Mouse (Mus musculus) liver, embryonic 11.5 days (tissue): ENCODE data around the gene Copa. TPM values are rescaled to one million over a fixed set of nuclear protein-coding genes. Genes with fewer than 3 reads are reported as not detected.

ENCODE experiments used
- ATAC-seq: fragments of 200-750 bp; cut with Nextera tagmentation; replicated peaks from 2 replicates; pipeline ENCODE4 v1.8.0; 2017; ENCODE audit warnings: moderate number of reproducible peaks, mild to moderate bottlenecking, moderate TSS enrichment, moderate library complexity; ENCODE audit not compliant: low FRiP score
- DNase-seq: peaks from one replicate; pipeline ENCODE4 v3.0.0-alpha.2; 2017; ENCODE audit warnings: low spot score
- H3K27ac ChIP-seq: fragments of 300-500 bp; sonication (generic); 2 replicates; pipeline ENCODE4 v1.5.1; 2014; ENCODE audit warnings: mild to moderate bottlenecking, low read depth, low read length, control low read depth
- H3K27me3 ChIP-seq: fragments of 300-500 bp; sonication (generic); replicated peaks from 2 replicates; pipeline ENCODE4 v1.6.1; 2014; ENCODE audit warnings: low read length, mixed read lengths; ENCODE audit not compliant: control insufficient read depth, insufficient read depth
- H3K36me3 ChIP-seq: fragments of 300-500 bp; sonication (generic); 2 replicates; pipeline ENCODE4 v1.6.1; 2014; ENCODE audit warnings: mild to moderate bottlenecking, low read length, moderate library complexity, mixed read lengths; ENCODE audit not compliant: control insufficient read depth, insufficient read depth
- H3K4me1 ChIP-seq: fragments of 300-500 bp; sonication (generic); replicated peaks from 2 replicates; pipeline ENCODE4 v1.6.1; 2014; ENCODE audit warnings: low read length, mixed read lengths; ENCODE audit not compliant: control insufficient read depth, insufficient read depth
- H3K4me2 ChIP-seq: fragments of 300-500 bp; sonication (generic); 2 replicates; pipeline ENCODE4 v1.6.1; 2014; ENCODE audit warnings: mild to moderate bottlenecking, control low read depth, moderate library complexity
- H3K4me3 ChIP-seq: fragments of 300-500 bp; sonication (generic); 2 replicates; pipeline ENCODE4 v1.5.1; 2014; ENCODE audit warnings: low read depth, low read length, control low read depth
- H3K9ac ChIP-seq: fragments of 300-500 bp; sonication (generic); 2 replicates; pipeline ENCODE4 v1.6.1; 2014; ENCODE audit warnings: low read depth, low read length, control low read depth
- H3K9me3 ChIP-seq: fragments of 300-500 bp; sonication (generic); 2 replicates; pipeline ENCODE4 v1.6.1; 2016; ENCODE audit warnings: low read length, inconsistent platforms, mixed read lengths; ENCODE audit not compliant: control insufficient read depth
- WGBS: fragments of 180-500 bp; shearing (Covaris S2); extraction: QIAGEN DNeasy Blood & Tissue Kit; methylation state at CpG from one replicate; pipeline ENCODE4 v1.1.7; 2014; 5-methylcytosine and 5-hydroxymethylcytosine counted together
- polyA plus RNA-seq: library from polyadenylated mRNA; unstranded; fragments of >200 nt; fragmentation: Nextera tagmentation; extraction: Ambion mirVana; gene quantifications from 2 replicates; pipeline ENCODE4 v1.2.1, GENCODE M21; 2014

Gene Copa
- polyA plus RNA-seq, result 137 and 153 TPM in 2 replicates

DNA sequence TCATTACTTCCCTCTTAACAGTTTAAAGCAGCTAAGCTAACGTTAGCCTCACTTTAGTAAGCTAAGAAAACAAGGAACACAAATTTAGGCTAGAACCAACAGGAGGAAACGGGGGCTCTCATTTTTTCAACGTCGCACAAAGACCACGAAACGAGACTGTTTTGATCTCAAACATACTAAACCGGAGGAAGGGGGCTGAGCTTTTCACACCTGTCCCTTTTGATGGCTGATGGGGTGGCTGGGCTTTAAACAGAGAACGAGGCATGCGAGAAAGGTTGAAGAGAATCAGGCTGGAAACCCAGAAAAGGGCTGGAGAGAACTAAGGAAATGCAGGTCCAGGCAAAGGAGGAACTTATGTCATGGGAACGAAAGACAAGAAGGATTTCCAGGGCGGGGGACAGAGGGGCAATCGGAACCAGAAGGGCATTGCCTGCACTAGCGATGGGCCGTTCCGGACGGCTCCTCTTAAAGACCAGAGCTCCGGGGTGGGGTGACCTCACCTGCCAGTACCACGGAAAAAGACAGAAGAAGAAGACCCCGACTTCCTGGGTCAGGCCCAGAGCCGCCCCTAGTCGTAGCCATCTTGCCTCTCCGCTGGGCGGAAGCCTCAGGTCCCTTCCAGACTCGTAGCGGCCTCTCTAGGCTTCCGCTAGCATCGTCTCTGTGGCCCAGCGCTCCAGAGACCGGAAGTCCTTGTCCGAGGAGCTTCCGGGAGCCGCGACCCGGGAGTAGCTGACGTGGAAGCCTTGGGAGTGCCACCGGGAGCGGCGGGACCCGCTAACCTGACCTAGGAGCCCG, at the start of gene Copa, which contains the start of gene Ncstn:
Gene Copa (plus strand): TSS at position 429 of the 798 bp plus-strand sequence.
Gene Ncstn (minus strand): TSS at position 695 of the 798 bp plus-strand sequence.
- Histone ChIP-seq H3K27ac (peak within 1 kb of the TSS; percentile 20; the same call in 1 of the 2 replicates), H3K27me3 (no peaks in the 10 kb centered on the region), H3K4me3 (peak within 1 kb of the TSS; percentile 86), H3K9me3 (no peaks in the 10 kb centered on the region), H3K9ac (peak within 1 kb of the TSS; percentile 90), H3K4me2 (peak within 1 kb of the TSS; percentile 83), H3K36me3 (peaks cover 12% of the 10 kb centered on the region; the same call in 1 of the 2 replicates), H3K4me1 (peaks cover 14% of the 10 kb centered on the region)
- ATAC-seq, result peak; percentile 98
- under 1% methylated on average over 40 of the region's 40 CpGs for WGBS
- peak; percentile 91 for DNase-seq

DNA sequence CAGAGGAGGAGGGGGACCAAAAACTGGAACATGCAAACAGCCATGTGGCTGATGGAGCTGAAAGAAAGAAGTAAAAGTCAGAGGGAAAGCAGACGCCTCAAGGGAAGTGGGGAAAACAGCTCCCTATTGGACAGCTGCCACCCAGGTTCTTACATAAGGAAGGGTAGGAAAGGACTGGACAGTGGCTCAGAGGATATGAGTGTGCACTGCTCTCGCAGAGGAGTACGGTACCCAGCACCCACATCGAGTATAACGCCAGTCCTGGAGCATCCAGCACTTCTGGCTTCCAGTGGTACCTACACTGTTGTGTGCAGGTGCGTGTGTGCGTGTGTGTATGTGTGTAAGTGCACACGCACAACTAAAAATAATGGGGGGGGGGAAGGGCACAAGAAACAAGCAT, 35.9 kb upstream of the Copa start:
- no peak overlapping the region for H3K4me3 ChIP-seq
- H3K9me3 ChIP-seq, result no peaks in the 10 kb centered on the region
- no peaks in the 10 kb centered on the region; the same call in none of the 2 replicates for H3K27me3 ChIP-seq
- no peak overlapping the region for H3K4me2 ChIP-seq
- ATAC-seq (no peak), DNase-seq (no peak)
- no peak overlapping the region for H3K27ac ChIP-seq
- H3K4me1 ChIP-seq, result no peaks in the 10 kb centered on the region
- no peaks in the 10 kb centered on the region for H3K36me3 ChIP-seq
- H3K9ac ChIP-seq, result no peak overlapping the region
- 63% methylated on average over 8 of the region's 8 CpGs for WGBS

DNA sequence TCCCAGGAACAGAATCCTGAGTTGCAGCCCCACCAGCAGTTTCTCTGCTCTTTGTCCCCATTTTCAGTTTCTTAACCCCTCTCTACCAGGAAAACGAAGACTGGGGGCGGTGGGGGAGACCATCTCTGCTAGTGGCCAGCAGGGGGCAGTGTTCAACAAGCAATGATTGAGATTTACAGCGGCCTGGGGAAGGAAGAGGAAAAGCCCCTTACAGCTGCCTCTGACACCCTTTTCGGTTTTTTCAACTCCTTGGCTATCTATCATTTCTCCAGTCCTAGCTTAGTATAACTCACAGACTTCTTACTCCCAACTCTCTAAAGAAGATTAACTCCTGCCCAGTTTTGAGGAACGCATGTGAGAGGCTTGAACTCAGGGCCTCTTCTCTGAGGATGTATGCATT, 35.4 kb upstream of the Copa start:
- 0 out of 2 replicates have a peak, but pooled peaks have one; percentile 46 for ATAC-seq

DNA sequence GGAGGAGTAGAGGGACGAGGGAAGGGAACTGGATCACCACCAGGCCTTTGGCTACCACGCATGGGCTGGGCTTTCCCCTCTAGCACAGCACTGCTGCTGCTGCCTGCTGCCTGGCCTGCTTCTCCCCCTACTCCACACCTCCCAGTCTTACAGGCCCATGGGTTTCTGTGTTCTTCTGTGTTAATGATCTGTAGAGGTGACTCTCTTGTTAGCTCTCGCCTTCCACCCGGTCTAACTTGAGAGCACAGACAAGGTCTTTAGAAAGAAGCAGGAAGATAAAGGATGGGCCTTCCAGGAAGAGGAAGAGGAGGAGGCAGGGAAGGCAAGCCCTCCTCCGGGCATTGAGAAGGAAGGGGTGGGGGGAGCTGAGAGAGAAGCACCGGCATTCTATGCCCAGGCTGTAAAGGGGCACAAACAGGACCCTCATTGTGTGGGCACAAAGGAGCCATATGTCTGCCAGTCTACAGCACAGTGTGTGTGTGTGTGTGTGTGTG, 34.0 kb upstream of the Copa start:
- Histone ChIP-seq H3K9me3 (no peaks in the 10 kb centered on the region), H3K4me3 (0 out of 2 replicates have a peak overlapping the region, but pooled peaks have one; percentile 17), H3K27ac (no peak overlapping the region), H3K27me3 (peaks cover 16% of the 10 kb centered on the region), H3K4me1 (no peaks in the 10 kb centered on the region), H3K4me2 (peak overlapping the region; percentile 39), H3K36me3 (no peaks in the 10 kb centered on the region), H3K9ac (no peak overlapping the region)
- ATAC-seq (0 out of 2 replicates have a peak, but pooled peaks have one; percentile 24), DNase-seq (no peak)
- WGBS, result 30% methylated on average over 6 of the region's 6 CpGs

More for the DNA sequence above, 35.4 kb upstream of the Copa start:
- 15% methylated on average over 5 of the region's 5 CpGs for WGBS
- Histone ChIP-seq H3K4me2 (no peak overlapping the region; the same call in 1 of the 2 replicates), H3K4me3 (no peak overlapping the region), H3K27ac (no peak overlapping the region), H3K27me3 (peaks cover 3% of the 10 kb centered on the region), H3K36me3 (no peaks in the 10 kb centered on the region), H3K4me1 (no peaks in the 10 kb centered on the region), H3K9ac (no peak overlapping the region), H3K9me3 (no peaks in the 10 kb centered on the region)
- DNase-seq, result peak; percentile 75

DNA sequence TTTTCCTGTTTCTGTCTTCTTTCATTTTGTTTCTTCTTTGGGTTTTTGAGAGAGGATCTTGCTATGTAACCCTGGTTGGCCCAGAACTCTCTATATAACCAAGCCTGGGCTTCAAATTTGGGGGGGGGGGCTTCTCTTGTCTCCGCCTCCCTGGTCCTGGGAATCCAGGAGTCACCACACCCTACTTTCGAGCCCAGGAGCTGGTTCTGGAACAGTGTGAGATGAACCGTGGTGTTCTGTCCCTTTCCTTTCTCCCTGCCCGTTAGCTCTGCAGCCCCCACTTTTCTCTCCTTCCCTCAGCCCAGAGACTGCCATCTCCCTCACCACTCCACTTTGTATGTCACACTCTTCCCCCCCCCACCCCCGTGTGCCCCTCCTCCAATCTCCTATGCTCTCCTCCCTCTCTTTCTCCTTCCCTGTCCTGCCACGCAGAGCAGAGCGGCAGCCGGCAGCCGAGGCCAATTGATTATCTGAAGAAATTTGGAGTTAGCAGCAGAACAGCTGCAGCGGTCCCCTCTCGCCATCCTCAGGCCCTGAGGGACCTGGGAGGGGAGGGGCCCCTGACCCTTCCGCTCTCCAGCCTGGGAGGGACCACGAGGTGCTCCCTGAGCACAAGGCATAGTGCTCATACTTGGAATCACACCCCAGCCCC, 33.1 kb upstream of the Copa start:
- Histone ChIP-seq H3K27ac (no peak overlapping the region), H3K4me2 (no peak overlapping the region), H3K9ac (no peak overlapping the region), H3K4me3 (no peak overlapping the region), H3K27me3 (peaks cover 25% of the 10 kb centered on the region), H3K36me3 (no peaks in the 10 kb centered on the region), H3K4me1 (peaks cover 3% of the 10 kb centered on the region; the same call in 1 of the 2 replicates), H3K9me3 (no peaks in the 10 kb centered on the region)
- ATAC-seq (no peak), DNase-seq (no peak)
- 42% methylated on average over 13 of the region's 13 CpGs for WGBS

DNA sequence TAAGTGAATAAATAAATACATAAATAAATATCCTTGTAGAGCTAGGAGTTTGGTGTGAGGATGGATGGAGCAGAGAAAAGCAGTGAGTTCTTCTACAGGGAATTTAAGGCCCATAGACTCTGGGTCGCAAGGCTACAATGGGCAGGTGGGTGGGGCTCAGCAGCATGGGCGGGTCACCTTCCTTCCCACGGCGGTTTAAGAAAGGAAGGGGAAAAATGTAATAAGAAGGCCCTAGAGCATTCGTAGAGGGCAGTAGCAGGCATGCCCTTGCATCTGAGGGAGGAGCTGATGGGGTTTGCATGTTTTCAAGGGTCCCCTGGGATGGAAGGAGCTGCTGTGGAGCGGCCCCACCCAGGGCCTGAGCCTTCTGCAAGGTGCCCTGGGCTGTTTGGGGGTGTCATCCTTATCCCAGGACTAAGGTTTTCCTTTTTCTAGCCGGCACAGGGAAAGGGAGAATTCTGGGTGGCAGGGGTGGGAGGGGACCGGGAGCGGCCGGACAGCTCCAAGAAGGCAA, 29.5 kb upstream of the Copa start:
- no peak overlapping the region; the same call in 1 of the 2 replicates for H3K4me2 ChIP-seq
- H3K27me3 ChIP-seq, result peaks cover 57% of the 10 kb centered on the region
- no peaks in the 10 kb centered on the region for H3K9me3 ChIP-seq
- 17% methylated on average over 10 of the region's 10 CpGs for WGBS
- no peak for DNase-seq
- no peak overlapping the region for H3K4me3 ChIP-seq
- ATAC-seq, result no peak
- H3K9ac ChIP-seq, result no peak overlapping the region
- H3K4me1 ChIP-seq, result peaks cover 4% of the 10 kb centered on the region; the same call in 1 of the 2 replicates
- no peaks in the 10 kb centered on the region for H3K36me3 ChIP-seq
- no peak overlapping the region for H3K27ac ChIP-seq

DNA sequence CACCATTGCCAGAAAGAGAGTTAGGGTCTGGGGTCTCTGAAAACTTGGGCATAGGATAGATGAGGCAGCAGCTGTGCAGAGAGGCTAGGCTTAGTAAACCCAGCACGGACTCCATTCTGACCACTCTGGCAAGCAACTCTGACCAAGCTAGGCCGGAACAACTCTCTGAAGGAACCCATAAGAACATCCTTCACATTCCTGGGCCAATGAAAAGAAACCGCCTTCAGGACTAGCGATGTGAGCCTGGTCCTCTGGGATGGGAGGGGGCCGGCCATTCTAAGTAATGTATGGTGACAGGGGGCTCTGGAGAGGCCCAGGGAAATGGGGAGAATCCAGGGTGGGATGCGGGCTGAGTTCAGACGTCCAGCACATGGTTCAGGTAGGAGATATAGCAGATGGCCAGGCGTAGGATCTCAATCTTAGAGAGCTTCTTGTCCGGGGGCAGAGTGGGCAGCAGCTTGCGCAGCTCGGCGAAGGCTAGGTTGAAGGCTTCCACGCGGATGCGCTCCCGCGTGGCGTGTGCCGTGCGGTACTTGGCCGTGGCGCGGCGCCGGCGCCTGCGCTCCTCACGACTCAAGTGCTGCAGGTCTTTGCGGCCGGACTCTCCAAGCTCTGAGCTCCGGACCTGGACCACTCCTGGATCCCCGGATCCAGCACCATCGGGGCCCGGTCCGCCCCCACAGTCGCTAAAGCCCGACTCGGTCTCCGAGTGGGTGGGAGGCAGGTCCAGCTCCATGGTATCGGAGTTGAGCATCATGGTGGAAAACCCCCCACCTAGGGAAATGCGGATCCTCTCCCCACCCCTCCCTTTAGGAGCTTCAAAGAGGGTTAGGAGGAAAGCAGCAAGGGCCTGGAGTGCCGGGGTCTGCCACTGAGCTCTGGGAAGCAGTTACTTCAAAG, 28.5 kb upstream of the Copa start:
- no peaks in the 10 kb centered on the region for H3K36me3 ChIP-seq
- peak overlapping the region; percentile 35 for H3K4me3 ChIP-seq
- WGBS, result 7% methylated on average over 42 of the region's 42 CpGs
- DNase-seq (no peak), ATAC-seq (no peak)
- H3K4me2 ChIP-seq, result peak overlapping the region; percentile 63
- no peaks in the 10 kb centered on the region for H3K9me3 ChIP-seq
- H3K4me1 ChIP-seq, result peaks cover 4% of the 10 kb centered on the region; the same call in 1 of the 2 replicates
- no peak overlapping the region for H3K9ac ChIP-seq
- H3K27ac ChIP-seq, result no peak overlapping the region
- peaks cover 57% of the 10 kb centered on the region for H3K27me3 ChIP-seq

DNA sequence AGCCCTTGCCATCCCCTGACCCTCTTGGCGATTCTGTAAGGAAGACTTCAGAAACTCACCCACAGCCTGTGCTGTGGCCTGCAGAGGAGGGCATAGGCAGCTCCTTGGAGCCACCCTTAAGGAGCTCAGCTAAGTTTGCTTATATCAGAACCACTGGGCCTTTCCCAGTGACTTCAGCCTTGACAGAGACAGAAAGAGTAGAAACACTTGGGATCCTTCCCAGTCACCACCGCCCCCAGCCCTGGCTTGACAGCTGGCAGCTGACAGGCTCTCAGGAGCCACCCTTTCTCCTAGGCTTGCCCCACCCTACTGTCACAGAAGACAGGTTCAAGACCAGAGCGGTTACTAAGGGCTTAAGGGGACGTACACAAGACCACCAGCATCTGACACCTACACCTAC, 26.1 kb upstream of the Copa start:
- ATAC-seq (no peak), DNase-seq (no peak)
- H3K9ac ChIP-seq, result no peak overlapping the region
- H3K4me2 ChIP-seq, result no peak overlapping the region
- H3K27ac ChIP-seq, result no peak overlapping the region
- peaks cover 57% of the 10 kb centered on the region for H3K27me3 ChIP-seq
- 74% methylated on average over 4 of the region's 4 CpGs for WGBS
- H3K4me1 ChIP-seq, result peaks cover 4% of the 10 kb centered on the region; the same call in 1 of the 2 replicates
- no peak overlapping the region for H3K4me3 ChIP-seq
- H3K9me3 ChIP-seq, result no peaks in the 10 kb centered on the region
- no peaks in the 10 kb centered on the region for H3K36me3 ChIP-seq
